In the genomic region with DNA sequence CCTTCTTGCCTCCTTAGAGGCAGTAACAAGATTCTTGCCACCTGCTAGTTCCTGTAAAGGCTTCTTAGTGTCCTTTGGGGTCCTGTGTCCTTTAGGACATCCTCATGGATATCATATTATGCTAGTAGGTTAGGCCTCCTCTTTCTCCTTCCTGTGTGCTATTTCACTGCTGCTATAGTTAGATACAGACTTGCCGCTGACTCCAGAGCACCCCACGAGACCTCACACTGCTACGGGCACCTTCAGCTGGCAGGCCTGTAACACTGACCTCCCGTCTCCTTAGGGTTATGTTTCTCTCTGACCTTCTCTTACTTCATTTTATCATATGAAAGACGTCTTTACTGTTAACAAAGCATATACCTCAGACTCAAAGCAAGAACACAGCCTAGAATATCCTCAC, we compare ENCODE assay signal across 25 mouse cellular contexts.
"Had no signal": no experiment of that assay in that cellular context is flagged by ENCODE, and none has a peak within 500 bp of the region (broad histone marks: within the 10 kb centered on the region; RNA-seq: fewer than 3 reads in every experiment).

No protein-coding gene starts in this region.

- H3K9me3 ChIP-seq: heart, embryonic 10.5 days; heart, embryonic 12.5 days; hindbrain, embryonic 10.5 days; hindbrain, embryonic 12.5 days; intestine, embryonic 15.5 days; limb, embryonic 10.5 days; limb, embryonic 12.5 days; liver, embryonic 15.5 days had no signal

- H3K4me1 ChIP-seq: heart, embryonic 10.5 days; heart, embryonic 12.5 days; hindbrain, embryonic 10.5 days; hindbrain, embryonic 12.5 days; intestine, embryonic 15.5 days; limb, embryonic 10.5 days; limb, embryonic 12.5 days had no signal

- H3K36me3 ChIP-seq: intestine, embryonic 15.5 days had no signal

- H3K4me2 ChIP-seq: heart, embryonic 12.5 days; hindbrain, embryonic 12.5 days; hindbrain, embryonic 14.5 days; intestine, embryonic 15.5 days; limb, embryonic 12.5 days; liver, embryonic 11.5 days; liver, embryonic 15.5 days had no signal

- H3K4me3 ChIP-seq: heart, embryonic 10.5 days; heart, embryonic 12.5 days; hindbrain, embryonic 10.5 days; hindbrain, embryonic 12.5 days; intestine, embryonic 15.5 days; layer of hippocampus, adult 2 months; limb, embryonic 10.5 days; limb, embryonic 12.5 days; liver, embryonic 15.5 days had no signal

- DNase-seq: heart, adult 18-20 months; heart, postnatal 10 days; heart, postnatal 4 days; kidney, adult 18-20 months; kidney, adult 8-10 months; kidney, postnatal 10 days; kidney, postnatal 25 days; kidney, postnatal 4 days; liver; liver, postnatal 0 days had no signal

- H3K27me3 ChIP-seq: heart, embryonic 12.5 days; hindbrain, embryonic 12.5 days; intestine, embryonic 15.5 days; limb, embryonic 12.5 days; liver, embryonic 15.5 days had no signal

- H3K27ac ChIP-seq: heart, embryonic 10.5 days; hindbrain, embryonic 10.5 days; hindbrain, embryonic 12.5 days; hindbrain, embryonic 14.5 days; intestine, embryonic 15.5 days; layer of hippocampus, adult 2 months; limb, embryonic 10.5 days; limb, embryonic 12.5 days; liver, embryonic 15.5 days had no signal

- H3K9ac ChIP-seq: heart, embryonic 12.5 days; hindbrain, embryonic 12.5 days; hindbrain, embryonic 14.5 days; intestine, embryonic 15.5 days; limb, embryonic 12.5 days; liver, embryonic 15.5 days; liver, postnatal 0 days had no signal

- ATAC-seq: forebrain, embryonic 16.5 days; hindbrain, embryonic 16.5 days; inflammation-experienced regulatory T-cells, adult 6 months; intestine, embryonic 15.5 days; intestine, postnatal 0 days; liver, postnatal 0 days had no signal
